Mouse (Mus musculus) embryonic facial prominence, embryonic 10.5 days (tissue): ENCODE measurements at regions not wholly inside any gene's neighbourhood (a gene's known extent, or its start where the extent isn't known, plus 50 kb on each side); places are given as distances from the start of the nearest gene placed in this dataset.

Experiments used
- DNase-seq: peaks from one replicate; pipeline ENCODE4 v3.0.0-alpha.2; 2017; ENCODE audit warnings: low spot score
- H3K27ac ChIP-seq: fragments of 300-500 bp; sonication (generic); replicated peaks from 2 replicates; pipeline ENCODE4 v1.5.1; 2016; ENCODE audit warnings: mild to moderate bottlenecking
- H3K27me3 ChIP-seq: fragments of 300-500 bp; sonication (generic); replicated peaks from 2 replicates; pipeline ENCODE4 v1.6.1; 2016; ENCODE audit warnings: low read depth, mild to moderate bottlenecking; ENCODE audit not compliant: poor library complexity, severe bottlenecking
- H3K36me3 ChIP-seq: fragments of 300-500 bp; sonication (generic); replicated peaks from 2 replicates; pipeline ENCODE4 v1.6.1; 2016; ENCODE audit warnings: mild to moderate bottlenecking, moderate library complexity
- H3K4me1 ChIP-seq: fragments of 300-500 bp; sonication (generic); 2 replicates; pipeline ENCODE4 v1.6.1; 2016
- H3K4me3 ChIP-seq: fragments of 300-500 bp; sonication (generic); 2 replicates; pipeline ENCODE4 v1.5.1; 2016; ENCODE audit warnings: mild to moderate bottlenecking, moderate library complexity
- H3K9me3 ChIP-seq: fragments of 300-500 bp; sonication (generic); 2 replicates; pipeline ENCODE4 v1.6.1; 2016; ENCODE audit warnings: mild to moderate bottlenecking
- WGBS: fragments of 180-500 bp; shearing (Covaris S2); methylation state at CpG from one replicate; pipeline ENCODE4 v1.1.7; 2016; 5-methylcytosine and 5-hydroxymethylcytosine counted together

GRCm38 (mm10) chr9:91133256-91133920 is 228.8 kb upstream of the Zic4 start:
- no peak overlapping the region for H3K4me3 ChIP-seq
- DNase-seq: no peak
- H3K4me1 ChIP-seq: no peaks in the 10 kb centered on the region
- no peaks in the 10 kb centered on the region for H3K36me3 ChIP-seq
- no peaks in the 10 kb centered on the region for H3K9me3 ChIP-seq
- no peak overlapping the region for H3K27ac ChIP-seq
- 82% methylated on average over 3 of the region's 3 CpGs for WGBS
- H3K27me3 ChIP-seq: no peaks in the 10 kb centered on the region

DNA sequence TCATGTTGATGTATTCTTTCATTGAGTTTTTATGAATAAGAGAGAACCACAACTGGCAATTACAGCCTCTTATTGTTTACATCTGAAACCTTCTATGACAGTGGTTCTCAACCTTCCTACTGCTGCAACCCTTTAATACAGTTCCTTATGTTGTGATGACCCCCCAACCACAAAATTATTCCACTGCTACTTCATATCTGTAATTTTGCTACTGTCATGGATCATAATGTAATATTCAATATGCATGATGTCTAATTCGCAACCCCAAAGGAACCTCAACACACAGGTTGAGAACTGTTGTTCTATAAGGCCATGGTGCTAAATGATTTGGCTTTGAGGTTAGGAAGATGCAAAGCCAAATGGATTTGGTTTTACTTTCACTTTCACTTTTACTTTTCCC is 227.9 kb upstream of the Zic4 start:
- H3K27ac ChIP-seq: no peak overlapping the region
- no peaks in the 10 kb centered on the region for H3K4me1 ChIP-seq
- WGBS: 88% methylated on average over 1 of the region's 1 CpGs
- DNase-seq: no peak
- H3K4me3 ChIP-seq: no peak overlapping the region
- H3K36me3 ChIP-seq: no peaks in the 10 kb centered on the region
- no peaks in the 10 kb centered on the region for H3K9me3 ChIP-seq
- no peaks in the 10 kb centered on the region for H3K27me3 ChIP-seq

- Histone ChIP-seq H3K36me3 (no peaks in the 10 kb centered on the region), H3K4me1 (no peaks in the 10 kb centered on the region), H3K27ac (no peak overlapping the region), H3K9me3 (no peaks in the 10 kb centered on the region), H3K4me3 (no peak overlapping the region), H3K27me3 (no peaks in the 10 kb centered on the region)
- WGBS: 85% methylated on average over 2 of the region's 2 CpGs
- DNase-seq: no peak
These were observed 227.1 kb upstream of the Zic4 start for GRCm38 (mm10) chr9:91135107-91135506.

DNA sequence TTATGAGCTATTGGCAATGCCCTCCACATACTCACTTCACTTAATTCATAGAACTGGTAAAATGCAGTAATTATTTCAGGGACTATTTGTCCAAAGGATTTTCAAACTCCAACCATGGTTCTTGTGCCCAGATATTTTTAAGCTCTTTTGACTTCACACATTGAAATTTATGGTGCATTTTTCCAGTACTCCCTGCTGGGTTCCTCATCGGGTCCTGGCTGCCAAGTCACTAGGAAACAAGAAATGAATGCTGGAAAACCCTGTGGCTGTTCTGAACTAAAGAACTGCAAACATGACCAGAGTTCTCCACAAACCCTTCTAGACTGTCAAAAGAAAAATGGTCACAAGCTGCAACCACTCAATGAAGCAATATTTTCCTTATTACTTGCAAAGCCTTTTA is 221.6 kb upstream of the Zic4 start:
- DNase-seq: no peak

DNA sequence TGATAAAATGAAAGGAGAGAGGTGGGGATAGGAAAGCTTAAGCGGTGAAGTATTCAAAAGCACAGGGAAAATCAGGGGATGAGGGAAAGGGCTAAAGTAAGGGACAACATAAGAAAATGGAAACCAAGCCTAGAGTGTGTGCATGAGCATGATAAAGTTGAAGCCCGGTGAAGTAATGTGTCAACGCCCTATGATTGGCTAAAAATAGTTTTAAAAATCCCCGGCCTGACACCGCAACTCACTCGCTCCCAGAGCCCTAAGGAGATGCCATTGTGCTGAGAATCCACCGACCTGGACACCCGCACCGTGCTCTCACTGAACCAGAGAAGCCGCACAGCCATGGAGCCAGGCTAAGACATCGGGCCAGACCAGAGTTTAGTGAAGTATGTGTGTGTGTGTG is 210.3 kb upstream of the Zic4 start:
- Histone ChIP-seq H3K4me1 (no peaks in the 10 kb centered on the region), H3K4me3 (no peak overlapping the region), H3K27me3 (no peaks in the 10 kb centered on the region), H3K36me3 (no peaks in the 10 kb centered on the region), H3K9me3 (no peaks in the 10 kb centered on the region), H3K27ac (no peak overlapping the region)
- no peak for DNase-seq
- 93% methylated on average over 11 of the region's 11 CpGs for WGBS

More for the DNA sequence above, 221.6 kb upstream of the Zic4 start:
- no peaks in the 10 kb centered on the region for H3K27me3 ChIP-seq
- no peaks in the 10 kb centered on the region for H3K36me3 ChIP-seq
- WGBS: 65% methylated on average over 1 of the region's 1 CpGs
- H3K4me3 ChIP-seq: no peak overlapping the region
- H3K9me3 ChIP-seq: no peaks in the 10 kb centered on the region
- H3K27ac ChIP-seq: no peak overlapping the region
- H3K4me1 ChIP-seq: no peaks in the 10 kb centered on the region

GRCm38 (mm10) chr9:91159311-91159710 is 202.9 kb upstream of the Zic4 start:
- WGBS: 81% methylated on average over 2 of the region's 2 CpGs
- Histone ChIP-seq H3K27ac (no peak overlapping the region), H3K4me3 (no peak overlapping the region), H3K36me3 (no peaks in the 10 kb centered on the region), H3K27me3 (no peaks in the 10 kb centered on the region), H3K9me3 (no peaks in the 10 kb centered on the region), H3K4me1 (no peaks in the 10 kb centered on the region)
- DNase-seq: no peak

GRCm38 (mm10) chr9:91167871-91168270 is 194.3 kb upstream of the Zic4 start:
- no peaks in the 10 kb centered on the region for H3K36me3 ChIP-seq
- H3K4me3 ChIP-seq: no peak overlapping the region
- no peaks in the 10 kb centered on the region for H3K9me3 ChIP-seq
- H3K27me3 ChIP-seq: no peaks in the 10 kb centered on the region
- no peak overlapping the region for H3K27ac ChIP-seq
- DNase-seq: no peak
- no peaks in the 10 kb centered on the region for H3K4me1 ChIP-seq

DNA sequence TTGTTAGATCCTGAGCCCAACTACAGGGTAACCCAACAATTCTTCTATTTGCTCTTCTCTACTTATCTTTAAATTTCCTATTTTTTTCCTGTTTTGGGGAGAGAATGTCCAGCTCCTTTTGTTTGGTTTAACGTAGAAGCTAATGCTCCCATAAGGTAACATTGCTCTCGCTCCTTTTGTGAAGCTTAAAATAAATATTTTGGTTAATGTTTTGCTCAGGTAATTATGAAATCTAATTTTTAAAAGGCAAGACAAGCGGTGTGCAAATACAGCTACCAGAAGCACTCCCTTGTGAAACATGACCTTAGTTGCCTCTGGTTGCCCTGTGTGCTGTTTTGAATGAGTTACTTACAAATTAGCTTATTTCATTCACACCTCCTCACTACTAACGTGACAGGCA is 169.0 kb upstream of the Zic4 start:
- Histone ChIP-seq H3K27ac (no peak overlapping the region), H3K9me3 (no peaks in the 10 kb centered on the region), H3K4me1 (no peaks in the 10 kb centered on the region), H3K27me3 (no peaks in the 10 kb centered on the region), H3K4me3 (no peak overlapping the region), H3K36me3 (no peaks in the 10 kb centered on the region)
- DNase-seq: no peak
- 78% methylated on average over 4 of the region's 4 CpGs for WGBS

DNA sequence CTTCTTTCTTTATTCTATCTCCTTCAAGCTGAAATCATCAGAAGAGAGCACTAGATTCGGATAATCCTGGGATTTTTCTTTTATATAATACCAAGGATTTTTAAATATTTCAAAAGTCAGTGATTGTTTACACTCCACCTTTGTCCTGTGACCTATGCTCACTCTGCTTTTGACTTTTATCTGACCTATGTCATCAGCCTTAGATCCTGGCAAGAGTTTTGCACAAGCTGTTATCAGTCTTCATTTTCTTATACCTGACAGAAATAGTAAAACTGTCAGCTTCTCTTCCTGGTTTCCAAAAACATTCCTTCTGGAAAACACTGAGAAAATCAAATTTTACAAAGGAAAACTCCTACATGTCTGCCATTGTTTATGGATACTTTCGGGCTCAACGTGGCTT is 168.3 kb upstream of the Zic4 start:
- Histone ChIP-seq H3K4me3 (no peak overlapping the region), H3K9me3 (no peaks in the 10 kb centered on the region), H3K4me1 (no peaks in the 10 kb centered on the region), H3K27me3 (no peaks in the 10 kb centered on the region), H3K27ac (no peak overlapping the region), H3K36me3 (no peaks in the 10 kb centered on the region)
- no peak for DNase-seq
- 85% methylated on average over 3 of the region's 3 CpGs for WGBS

DNA sequence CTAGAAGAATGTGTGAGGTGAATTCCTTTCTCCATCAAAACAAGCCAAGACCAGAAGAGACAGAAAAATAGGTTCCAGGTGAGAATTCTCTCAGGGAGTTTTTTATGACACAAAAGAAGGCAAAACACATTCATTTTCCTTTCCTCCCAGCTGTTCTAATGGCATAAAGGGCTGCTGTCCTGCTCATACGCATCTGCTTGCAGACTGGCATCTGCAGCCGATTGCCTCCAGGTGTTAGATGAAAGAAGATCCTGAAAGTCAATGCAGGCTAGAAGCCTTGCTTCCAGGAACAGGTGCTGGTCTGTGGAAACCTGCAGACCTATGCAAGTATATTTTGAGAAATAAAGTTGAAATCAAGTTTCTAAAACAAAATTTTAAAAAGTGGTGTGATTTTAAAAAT is 154.9 kb upstream of the Zic4 start:
- Histone ChIP-seq H3K4me3 (no peak overlapping the region), H3K4me1 (no peaks in the 10 kb centered on the region), H3K27ac (no peak overlapping the region), H3K9me3 (no peaks in the 10 kb centered on the region), H3K27me3 (no peaks in the 10 kb centered on the region), H3K36me3 (no peaks in the 10 kb centered on the region)
- WGBS: 53% methylated on average over 2 of the region's 2 CpGs
- peak; percentile 46 for DNase-seq

DNA sequence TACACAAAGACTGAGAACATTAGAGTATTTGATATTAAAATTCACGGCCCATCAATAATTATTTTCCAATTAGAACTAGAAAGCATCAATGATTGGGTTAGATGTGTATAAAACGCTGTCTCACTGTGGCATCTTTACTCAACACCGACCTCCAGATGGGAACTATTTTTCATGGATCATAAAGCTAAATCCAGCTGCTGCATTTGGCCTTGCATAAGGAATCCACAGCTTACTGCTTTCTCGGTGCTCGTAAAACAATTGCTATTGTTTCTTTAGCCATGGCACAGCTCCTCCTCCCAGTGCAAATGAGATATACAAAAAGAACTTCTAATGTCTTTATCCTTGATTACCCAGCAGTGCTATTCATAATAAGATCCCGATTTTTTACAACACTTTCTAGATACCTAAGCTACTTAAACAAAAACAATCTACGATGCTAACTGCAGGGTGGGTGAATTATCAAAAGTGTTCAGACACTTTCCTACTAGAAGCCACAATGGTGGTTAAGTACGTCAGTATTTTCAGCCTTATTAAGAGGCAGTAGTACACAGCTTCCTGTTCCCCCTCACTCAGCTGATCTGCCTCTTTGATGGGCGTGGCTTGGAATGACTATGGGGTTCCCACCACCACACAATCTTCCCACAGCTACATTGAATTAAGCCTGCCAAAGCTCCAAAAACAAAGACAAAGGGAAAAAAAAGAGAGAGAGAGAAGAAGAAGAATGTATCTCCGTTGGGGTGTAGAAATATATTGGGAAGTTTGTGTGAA is 134.4 kb upstream of the Zic4 start:
- no peaks in the 10 kb centered on the region for H3K9me3 ChIP-seq
- no peaks in the 10 kb centered on the region for H3K4me1 ChIP-seq
- 61% methylated on average over 10 of the region's 10 CpGs for WGBS
- no peak for DNase-seq
- H3K27me3 ChIP-seq: no peaks in the 10 kb centered on the region
- no peak overlapping the region for H3K4me3 ChIP-seq
- H3K27ac ChIP-seq: no peak overlapping the region
- no peaks in the 10 kb centered on the region for H3K36me3 ChIP-seq

DNA sequence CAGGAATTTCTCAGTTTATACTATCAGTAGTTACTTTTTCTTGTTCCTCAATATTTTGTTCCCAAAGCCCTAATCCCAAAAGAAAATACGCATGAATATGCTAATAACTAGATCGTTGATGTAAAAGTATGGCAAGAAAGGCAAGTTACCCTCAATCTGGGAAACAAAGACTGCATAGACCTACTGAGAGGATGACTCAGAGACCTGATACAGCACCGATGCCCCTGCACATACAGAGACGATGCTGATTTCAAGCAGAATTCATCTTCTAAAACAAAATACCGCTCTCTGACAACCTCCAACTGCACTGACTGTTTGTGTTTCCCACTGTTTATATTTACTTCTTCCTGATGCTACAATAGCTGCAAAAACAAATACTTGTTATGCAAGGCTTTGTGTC is 133.7 kb upstream of the Zic4 start:
- no peak overlapping the region for H3K4me3 ChIP-seq
- 70% methylated on average over 5 of the region's 5 CpGs for WGBS
- no peaks in the 10 kb centered on the region for H3K36me3 ChIP-seq
- no peaks in the 10 kb centered on the region for H3K4me1 ChIP-seq
- no peak overlapping the region for H3K27ac ChIP-seq
- H3K9me3 ChIP-seq: no peaks in the 10 kb centered on the region
- DNase-seq: no peak
- H3K27me3 ChIP-seq: no peaks in the 10 kb centered on the region

GRCm38 (mm10) chr9:91253886-91254285 is 108.3 kb upstream of the Zic4 start:
- Histone ChIP-seq H3K4me1 (no peaks in the 10 kb centered on the region), H3K36me3 (no peaks in the 10 kb centered on the region), H3K4me3 (no peak overlapping the region), H3K27ac (no peak overlapping the region), H3K9me3 (no peaks in the 10 kb centered on the region), H3K27me3 (no peaks in the 10 kb centered on the region)
- no peak for DNase-seq
- WGBS: 81% methylated on average over 1 of the region's 1 CpGs
